Mouse (Mus musculus) layer of hippocampus, postnatal 25 days (tissue): ENCODE measurements around the gene Slf2. TPM values are rescaled to one million over a fixed set of nuclear protein-coding genes. Genes with fewer than 3 reads are reported as not detected.

ENCODE experiments used
- DNase-seq, 2 experiments: peaks; one replicate each; pipeline ENCODE4 v3.0.0; 2022; ENCODE audit warnings: mixed read lengths in 2 of 2, low spot score in 1 of 2; ENCODE audit errors: extremely low spot score in 1 of 2
- total RNA-seq, 2 experiments: library from RNA; stranded (reverse); gene quantifications; 2 replicates each; pipeline ENCODE4 v1.2.3; 2021

Slf2 gene
- total RNA-seq, 2 experiments from 2014 or later, result 31.8 to 39.3 TPM

DNA sequence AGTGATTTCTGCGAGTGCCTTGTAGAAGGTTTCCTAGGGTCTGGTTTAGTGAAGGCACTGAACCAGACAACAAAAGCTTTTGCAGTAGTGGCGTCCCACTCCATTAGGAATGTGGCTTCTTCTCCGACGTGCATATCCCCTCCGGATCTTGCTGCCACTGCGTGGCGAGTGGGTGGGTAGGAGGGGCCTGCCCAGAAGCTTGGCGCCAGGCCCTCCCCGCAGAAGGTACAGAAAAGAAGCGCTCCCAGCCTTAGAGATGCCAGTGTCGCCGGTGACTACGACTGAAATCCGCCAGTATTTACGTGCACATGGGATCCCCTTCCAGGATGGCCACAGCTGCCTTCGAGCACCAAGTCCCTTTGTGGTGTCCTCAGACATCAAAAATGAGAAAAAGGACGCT is 76.1 kb downstream of the Slf2 start:
- DNase-seq, result no peak

DNA sequence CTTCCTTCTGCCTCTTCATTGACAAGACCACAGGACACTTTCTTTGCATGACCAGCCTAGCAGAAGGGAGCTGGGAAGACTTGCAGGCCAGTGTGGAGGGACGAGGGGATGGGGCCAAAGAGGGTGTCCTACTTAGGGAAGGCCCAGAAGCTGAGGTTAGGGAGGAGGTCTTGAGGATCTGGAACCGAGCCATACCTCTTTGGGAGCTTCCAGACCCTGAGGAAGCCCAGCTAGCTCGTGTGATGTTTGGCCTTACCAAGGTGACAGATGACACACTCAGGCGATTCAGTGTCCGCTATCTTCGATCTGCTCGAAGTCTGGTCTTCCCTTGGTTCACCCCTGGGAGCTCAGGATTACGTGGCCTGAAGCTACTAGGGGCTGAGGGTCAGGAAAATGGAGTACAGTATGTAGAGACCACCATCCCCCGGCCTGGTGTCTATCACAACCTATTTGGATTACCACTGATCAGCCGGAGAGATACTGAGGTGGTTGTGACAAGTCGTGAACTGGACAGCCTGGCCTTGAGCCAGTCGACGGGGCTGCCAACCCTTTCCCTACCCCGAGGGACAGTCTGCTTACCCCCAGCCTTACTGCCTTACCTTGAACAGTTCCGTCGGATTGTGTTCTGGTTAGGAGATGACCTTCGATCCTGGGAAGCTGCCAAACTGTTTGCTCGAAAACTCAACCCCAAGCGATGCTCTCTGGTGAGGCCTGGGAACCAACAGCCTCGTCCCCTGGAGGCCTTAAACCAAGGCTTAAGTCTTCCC is 76.7 kb downstream of the Slf2 start:
- DNase-seq, result no peak

DNA sequence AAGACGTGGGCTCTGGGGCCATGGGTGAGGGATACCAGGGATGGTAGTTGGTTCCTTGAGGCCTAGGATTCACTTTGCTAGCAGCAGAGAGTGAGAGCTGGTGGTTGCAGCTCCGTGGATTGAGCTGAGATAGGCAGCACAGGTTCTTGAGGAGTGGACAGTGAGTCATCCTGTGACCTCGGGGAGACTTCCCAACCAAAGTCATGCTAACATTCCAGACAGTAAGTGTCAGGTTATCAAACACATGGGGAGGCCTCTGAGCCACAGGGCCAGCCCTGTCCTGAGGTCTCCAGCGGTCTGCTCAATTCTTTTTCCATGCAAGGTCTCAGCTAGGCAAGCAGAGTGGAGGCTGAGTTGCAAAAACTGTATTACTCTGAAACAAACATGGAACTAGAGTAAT is 79.7 kb downstream of the Slf2 start:
- DNase-seq, result no peak

DNA sequence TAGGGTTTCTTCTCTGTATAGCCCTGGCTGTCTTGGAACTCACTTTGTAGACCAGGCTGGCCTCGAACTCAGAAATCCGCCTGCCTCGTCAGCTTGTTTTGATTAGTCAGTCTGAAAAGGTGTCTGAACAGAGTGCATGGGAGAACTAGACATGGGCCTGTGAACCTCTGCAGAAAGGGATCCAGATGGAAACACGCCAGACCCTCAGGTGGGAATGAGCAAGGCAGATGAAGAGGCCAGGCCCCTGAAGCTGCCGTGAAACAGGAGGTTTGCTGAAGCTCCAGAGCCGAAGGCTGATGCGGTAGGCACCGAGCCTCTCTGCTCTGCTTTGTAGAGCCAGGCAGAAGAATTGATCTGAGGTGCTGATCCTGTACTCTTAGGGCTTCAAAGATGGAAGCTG is 81.3 kb downstream of the Slf2 start:
- DNase-seq, result no peak

DNA sequence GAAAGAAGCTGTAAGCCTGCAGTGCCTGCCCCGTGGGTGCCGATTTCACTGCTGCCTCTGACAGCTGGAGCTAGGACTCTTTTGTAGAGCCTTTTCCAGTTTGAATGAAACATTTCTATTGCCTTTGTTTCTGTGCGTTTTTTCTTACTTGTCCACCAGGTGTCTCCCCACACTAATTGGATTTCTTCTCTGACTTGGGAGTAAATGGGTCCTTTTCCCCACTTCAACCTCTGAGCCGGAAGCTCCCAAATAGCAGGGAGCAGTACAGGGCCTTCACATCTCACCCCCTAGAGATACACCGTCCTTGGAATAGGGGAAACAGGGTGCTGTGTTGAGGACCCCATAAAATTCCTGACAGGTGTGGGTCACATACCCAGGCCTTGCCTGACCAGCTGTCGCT is 81.7 kb downstream of the Slf2 start:
- DNase-seq, result no peak

DNA sequence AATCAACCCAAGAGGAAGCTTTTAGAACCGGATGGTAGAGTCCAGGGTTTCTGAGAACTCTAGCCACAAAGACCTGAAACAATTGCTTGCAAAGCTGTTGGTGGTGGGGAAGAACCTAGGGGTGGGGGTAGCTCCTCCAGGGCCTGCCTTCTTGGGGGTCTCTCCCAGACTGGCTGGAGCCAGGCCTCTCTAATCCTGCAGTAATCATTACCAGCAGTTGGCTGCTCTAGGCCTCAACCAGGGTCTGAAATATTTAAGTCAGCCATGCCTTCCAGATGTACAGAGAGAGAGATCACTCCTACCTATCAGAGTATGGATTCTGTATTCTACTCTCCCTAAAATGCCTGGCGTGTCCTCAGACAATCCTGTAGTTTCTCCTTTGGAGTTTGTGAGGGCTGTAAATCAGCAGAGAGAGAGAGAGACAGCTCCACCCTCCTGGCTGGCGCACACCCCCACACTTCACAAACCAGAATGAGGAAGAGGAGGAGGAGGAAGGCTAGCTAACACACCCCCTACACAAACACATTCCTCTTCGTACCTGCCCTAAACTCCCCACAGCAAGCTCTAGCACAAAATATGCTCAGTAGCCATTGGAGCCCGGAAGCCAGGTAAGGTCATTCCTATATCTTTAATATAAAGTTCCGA is 82.8 kb downstream of the Slf2 start:
- no peak for DNase-seq

DNA sequence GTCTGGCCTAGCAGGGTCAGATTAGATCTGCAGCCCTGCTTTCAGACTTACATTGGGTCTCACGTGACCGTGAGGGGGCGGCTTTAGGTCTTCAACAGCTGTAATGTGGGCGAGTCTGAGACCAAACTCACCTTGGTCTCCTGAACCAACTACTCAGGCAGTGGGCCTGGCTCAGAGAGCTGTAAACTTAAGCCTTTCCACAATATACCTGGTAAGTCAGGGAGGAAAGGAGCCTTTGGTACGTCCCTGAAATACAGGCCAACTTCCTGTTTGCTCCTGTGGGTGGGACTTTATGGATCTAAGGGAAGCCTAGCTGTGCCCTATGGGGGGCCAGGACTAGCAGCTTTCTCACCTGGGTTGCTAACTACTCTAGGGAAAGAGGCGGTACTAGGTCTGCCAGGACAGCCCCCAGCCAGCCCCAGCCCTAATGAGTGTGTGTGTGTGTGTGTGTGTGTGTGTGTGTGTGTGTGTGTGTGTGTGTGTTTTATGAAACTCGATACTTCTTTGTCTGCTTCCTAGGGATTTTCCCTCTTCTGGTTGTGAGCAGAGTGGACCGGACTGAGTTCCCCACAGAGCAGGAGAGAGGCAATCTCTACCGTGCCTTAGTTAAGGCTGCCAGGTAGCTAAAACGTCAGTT is 83.5 kb downstream of the Slf2 start, which contains the start of gene Lzts2:
TSS of gene Lzts2 (plus strand) at position 80 of the 637 bp plus-strand sequence.
- DNase-seq, result no peak

DNA sequence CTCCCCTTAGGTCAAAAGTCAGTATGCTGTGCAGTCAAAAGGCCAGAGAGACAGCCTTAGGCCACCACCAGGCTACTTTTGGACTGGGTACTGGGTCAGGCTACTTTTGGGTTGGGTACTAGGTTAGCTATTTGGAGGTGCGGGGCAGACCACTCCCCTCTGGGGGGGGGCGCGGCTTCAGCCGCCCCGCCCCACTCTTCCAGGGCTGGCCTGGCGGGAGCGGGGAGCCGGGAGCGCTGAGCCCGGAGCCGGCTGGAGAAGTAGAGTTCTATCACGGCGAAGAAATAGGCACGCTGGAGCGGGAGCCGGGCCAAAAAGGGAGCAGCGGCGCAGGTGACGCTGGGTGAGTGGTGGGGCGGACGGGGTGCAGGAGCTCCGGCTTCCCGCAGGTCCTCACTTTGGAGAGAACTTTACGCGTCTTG is 84.0 kb downstream of the Slf2 start:
- no peak for DNase-seq

DNA sequence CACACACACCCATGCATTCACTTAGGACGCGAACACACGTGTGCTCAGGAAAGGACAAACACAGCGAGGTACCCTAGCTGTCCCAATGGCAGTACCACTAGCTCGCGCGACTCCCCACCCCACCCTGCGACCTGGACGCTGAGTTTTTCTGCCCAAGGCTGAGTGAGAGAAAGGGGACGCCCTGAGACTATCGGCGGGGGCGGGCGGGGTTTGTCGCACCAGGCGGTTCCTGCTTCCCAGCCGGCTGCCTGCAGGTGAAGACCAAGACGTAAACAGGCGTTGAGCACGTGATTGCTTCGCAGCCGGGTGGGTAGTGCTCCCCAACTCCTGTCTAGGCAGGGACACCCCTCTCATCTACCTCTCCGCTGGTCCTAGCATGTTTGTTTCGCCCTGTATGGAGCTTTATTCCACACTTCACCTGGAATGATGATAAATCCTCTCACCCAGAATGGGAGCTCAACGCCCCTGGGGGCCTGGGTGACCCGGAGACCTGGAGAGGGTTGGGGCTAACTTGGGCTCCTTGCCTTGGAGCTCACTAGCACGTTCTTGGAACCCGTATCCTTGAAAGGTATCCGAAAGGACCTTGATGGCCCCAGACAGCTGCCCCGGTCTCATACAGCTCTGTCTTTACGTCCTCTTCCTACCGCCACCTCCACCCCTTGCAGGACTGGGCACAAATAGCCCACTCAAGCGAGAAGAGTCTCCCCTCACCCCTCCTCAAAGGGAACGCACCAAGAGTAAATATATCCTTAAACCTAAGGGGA is 84.7 kb downstream of the Slf2 start:
- DNase-seq, result no peak

DNA sequence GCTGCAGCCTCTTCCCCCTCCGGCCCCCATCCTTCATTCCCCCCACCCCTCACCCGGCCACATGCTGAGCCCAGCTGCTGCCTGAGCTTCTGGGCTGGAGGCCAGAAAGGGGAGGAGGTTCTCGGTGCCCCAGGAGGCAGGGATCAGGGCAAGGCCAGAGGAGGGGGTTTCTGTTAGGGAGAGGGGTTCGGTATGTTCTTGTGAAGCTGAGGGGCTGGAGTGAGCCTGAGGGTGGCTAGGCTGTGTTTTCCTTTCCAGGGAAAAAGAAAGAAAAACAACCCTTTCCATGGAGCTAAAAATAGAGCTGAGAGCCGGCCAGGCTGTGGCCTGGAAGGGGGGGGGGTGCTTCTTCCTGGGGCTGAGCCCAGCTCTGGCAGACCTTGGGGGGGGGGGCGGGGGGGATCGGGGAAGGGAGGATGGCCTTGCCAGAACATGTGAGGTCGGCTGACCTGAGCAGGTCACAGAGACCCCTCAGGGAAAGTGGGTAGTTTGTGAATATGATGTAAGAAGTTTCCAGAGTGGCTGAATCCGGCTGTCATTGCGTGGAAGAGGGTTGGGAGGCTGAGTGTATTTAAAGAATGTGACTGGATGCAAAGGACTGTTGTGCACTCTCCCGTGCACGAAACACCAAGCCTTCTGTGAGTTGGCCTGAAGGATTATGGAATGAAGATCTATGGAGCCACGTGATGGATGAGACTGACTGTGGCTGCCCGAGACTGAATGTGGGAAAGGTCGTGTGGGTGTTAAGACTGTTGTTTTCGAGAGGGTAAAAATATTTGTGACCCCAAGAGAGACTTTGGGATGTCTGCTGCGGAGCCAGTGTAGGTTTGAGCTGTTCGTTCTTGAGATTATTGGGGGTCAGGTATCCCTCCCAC is 85.6 kb downstream of the Slf2 start:
- DNase-seq, result peak in 1 of 2 experiments; percentile 56

DNA sequence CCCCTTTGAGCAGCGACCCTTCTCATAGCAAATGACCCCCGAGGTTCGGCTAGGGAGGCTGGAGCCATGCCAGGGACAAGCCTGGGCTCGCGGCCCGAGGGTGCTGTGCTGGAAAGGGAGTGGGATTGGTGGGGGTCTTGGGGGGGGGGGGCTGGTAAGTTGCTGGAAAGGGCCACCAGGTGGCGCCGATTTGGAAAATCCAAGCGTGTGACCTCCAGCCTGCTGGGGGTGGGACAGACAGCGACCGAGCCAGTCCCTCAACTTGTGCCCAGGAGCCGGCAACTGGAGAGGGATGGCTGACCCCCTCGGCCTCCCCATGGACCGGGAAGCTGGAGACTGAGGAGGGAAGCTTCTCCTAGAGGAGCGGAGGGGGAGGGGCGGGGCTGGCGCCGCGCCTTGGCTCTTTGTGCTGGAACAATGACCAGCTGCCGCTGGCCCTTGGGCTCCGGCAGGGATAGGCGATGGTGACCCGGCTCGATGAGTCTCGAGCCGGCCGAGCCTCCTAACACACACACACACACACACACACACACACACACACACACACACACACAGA is 86.3 kb downstream of the Slf2 start:
- peak; percentile 65 to 67 for DNase-seq

DNA sequence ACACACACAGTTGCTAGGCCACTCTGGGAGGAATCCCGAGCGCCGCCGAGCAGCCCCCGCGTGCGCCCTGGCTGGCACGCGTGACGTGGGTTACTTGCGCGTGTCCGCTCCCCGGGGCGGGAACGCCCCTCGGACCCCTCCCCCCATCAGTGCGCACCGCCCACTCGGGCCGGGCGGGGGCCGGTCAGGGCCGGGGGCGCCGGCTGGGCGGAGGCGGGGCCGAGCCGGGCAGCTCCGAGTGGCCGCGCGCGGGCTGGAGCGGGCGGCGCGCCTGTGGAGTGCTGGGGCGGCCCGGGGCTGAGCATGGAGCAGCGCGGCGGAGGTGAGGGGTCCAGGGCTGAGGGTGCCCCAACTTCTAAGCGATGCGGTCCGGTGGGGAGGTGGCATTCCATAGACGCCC is 87.0 kb downstream of the Slf2 start:
- peak; percentile 65 to 70 for DNase-seq

DNA sequence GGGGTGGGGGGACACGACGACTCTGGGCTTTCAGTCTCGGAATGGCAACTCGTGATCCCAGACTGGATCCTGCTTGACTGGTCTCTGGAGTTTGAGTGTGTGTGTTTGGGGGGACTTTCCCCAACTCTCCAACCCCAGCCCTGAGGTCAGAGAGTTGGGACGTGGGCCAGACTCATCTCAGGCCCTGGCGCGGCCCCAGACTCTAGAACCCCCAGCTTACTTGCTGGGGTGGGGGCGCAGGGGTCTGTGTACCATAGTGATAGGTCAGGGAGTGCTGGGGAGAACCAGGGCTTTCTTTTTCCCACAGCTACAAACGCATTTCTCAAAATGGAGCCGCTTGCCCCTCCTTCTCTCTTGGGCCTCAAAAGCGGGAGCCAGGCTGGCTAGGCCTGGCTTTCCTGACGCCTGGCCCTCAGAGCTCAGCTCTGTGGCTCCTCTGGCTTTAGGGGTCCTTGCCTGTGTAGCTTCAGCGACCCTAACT is 87.4 kb downstream of the Slf2 start:
- no peak for DNase-seq

DNA sequence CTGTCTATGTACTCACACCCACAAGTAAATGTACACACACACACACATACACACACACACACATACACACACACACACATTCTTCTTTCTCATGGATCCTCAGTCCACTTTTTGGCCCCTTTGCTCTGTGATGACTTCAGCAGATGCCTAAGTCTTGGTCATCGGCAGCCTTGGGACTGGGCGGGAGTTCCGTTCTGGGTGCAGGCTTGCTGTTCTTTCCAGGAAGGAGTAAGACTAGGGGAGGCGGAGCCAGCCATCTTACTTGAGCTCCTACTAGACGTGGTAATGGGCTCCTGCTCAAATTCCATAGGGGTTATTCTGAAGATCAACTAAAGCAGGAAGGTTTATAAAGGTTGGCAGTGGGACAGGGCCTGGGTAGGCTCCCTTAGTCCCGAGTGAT is 89.4 kb downstream of the Slf2 start:
- DNase-seq, result no peak

DNA sequence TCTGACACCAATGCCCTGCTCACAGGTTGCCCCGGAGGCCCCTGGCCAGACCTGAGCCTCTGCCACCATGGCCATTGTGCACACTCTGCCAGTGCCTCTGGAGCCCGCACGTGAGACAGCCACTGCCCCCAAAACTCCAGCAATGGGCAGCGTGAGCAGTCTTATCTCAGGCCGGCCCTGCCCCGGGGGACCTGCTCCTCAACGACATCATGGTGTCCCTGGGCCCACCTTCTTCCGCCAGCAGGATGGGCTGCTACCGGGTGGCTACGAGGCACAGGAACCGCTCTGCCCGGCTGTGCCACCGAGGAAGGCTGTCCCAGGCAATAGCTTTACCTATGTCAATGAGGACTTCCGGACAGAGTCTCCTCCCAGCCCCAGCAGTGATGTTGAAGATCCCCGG is 90.4 kb downstream of the Slf2 start:
- DNase-seq, result no peak

DNA sequence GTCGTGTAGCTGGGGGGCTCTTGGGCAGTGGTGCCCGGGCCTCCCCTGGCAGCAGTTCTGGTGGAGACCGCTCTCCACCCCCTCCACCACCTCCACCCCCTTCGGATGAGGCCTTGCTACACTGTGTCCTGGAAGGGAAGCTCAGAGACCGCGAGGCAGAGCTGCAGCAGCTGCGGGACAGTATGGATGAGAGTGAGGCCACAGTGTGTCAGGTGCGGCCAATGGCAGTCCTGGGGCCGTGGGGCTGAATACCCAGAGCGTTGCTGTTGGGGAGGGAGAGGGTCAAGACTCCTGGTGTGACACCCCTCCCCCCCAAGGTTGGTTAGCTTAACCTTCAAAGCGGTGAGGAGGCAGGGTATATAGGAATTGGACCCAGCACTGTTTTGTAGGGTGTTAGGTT is 93.0 kb downstream of the Slf2 start:
- DNase-seq, result no peak

DNA sequence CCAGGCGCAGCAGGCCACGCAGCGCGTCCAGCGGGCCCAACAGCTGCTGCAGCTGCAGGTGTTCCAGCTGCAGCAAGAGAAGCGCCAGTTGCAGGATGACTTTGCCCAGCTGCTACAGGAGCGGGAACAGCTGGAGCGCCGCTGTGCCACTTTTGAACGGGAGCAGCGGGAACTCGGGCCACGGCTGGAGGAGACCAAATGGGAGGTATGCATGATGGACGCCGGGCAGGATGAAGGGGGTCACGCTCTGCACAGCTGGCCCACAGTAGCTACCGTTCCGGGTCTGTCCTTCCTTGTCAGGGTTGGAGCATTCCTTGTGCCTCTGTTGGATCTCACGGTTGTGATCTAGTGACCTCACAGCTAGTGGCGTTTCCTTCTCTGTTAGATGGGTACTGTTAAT is 93.8 kb downstream of the Slf2 start:
- no peak for DNase-seq

DNA sequence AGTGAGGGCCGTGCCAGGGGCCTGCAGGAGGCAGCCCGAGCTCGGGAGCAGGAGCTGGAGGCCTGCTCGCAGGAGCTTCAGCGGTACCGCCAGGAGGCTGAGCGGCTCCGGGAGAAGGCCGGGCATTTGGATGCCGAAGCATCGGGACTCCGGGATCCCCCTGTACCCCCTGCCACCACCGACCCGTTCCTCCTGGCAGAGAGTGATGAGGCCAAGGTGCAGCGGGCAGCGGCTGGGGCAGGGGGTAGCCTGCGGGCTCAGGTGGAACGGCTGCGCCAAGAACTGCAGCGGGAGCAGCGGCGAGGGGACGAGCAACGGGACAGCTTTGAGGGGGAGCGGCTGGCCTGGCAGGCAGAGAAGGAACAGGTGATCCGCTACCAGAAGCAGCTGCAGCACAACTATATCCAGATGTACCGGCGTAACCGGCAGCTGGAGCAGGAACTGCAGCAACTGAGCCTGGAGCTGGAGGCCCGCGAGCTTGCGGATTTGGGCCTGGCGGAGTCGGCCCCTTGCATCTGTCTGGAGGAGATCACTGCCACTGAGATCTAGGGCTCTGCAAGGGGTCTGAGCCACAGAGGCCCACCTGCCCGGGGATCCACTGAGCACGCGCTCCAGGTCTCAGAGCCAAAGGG is 95.1 kb downstream of the Slf2 start:
- no peak for DNase-seq
